Mouse (Mus musculus) hindbrain, embryonic 15.5 days (tissue): Measurements from ENCODE around the gene Kitl. TPM values are rescaled to one million over a fixed set of nuclear protein-coding genes. Genes with fewer than 3 reads are reported as not detected.

Experiments
- ATAC-seq: fragments of 200-750 bp; cut with Nextera tagmentation; 2 replicates; pipeline ENCODE4 v1.8.0; 2017; ENCODE audit warnings: low read depth, moderate number of reproducible peaks, moderate TSS enrichment; ENCODE audit not compliant: low FRiP score
- H3K27ac ChIP-seq: fragments of 300-500 bp; sonication (generic); replicated peaks from 2 replicates; pipeline ENCODE4 v1.5.1; 2015; ENCODE audit warnings: mild to moderate bottlenecking, inconsistent platforms
- H3K27me3 ChIP-seq: fragments of 300-500 bp; sonication (generic); 2 replicates; pipeline ENCODE4 v1.6.1; 2015; ENCODE audit warnings: control low read depth, inconsistent platforms
- H3K36me3 ChIP-seq: fragments of 300-500 bp; sonication (generic); 2 replicates; pipeline ENCODE4 v1.6.1; 2015; ENCODE audit warnings: control low read depth, inconsistent platforms
- H3K4me1 ChIP-seq: fragments of 300-500 bp; sonication (generic); replicated peaks from 2 replicates; pipeline ENCODE4 v1.6.1; 2015; ENCODE audit warnings: control low read depth, inconsistent platforms
- H3K4me2 ChIP-seq: fragments of 300-500 bp; sonication (generic); 2 replicates; pipeline ENCODE4 v1.6.1; 2015; ENCODE audit warnings: moderate library complexity, mild to moderate bottlenecking, inconsistent platforms
- H3K4me3 ChIP-seq: fragments of 300-500 bp; sonication (generic); 2 replicates; pipeline ENCODE4 v1.5.1; 2015; ENCODE audit warnings: mild to moderate bottlenecking, inconsistent platforms
- H3K9ac ChIP-seq: fragments of 300-500 bp; sonication (generic); 2 replicates; pipeline ENCODE4 v1.6.1; 2015; ENCODE audit warnings: inconsistent platforms
- H3K9me3 ChIP-seq: fragments of 300-500 bp; sonication (generic); 2 replicates; pipeline ENCODE4 v1.6.1; 2016; ENCODE audit warnings: control low read depth, inconsistent platforms
- WGBS: fragments of 180-500 bp; shearing (Covaris S2); methylation state at CpG from one replicate; pipeline ENCODE4 v1.1.7; 2015; 5-methylcytosine and 5-hydroxymethylcytosine counted together
- microRNA-seq: library from miRNA; unstranded; fragments of <30 nt; microRNA quantifications from one replicate; pipeline ENCODE4, GENCODE M21; 2016
- polyA plus RNA-seq: library from polyadenylated mRNA; unstranded; fragments of >200 nt; fragmentation: Nextera tagmentation; extraction: Ambion mirVana; gene quantifications from 2 replicates; pipeline ENCODE4 v1.2.1, GENCODE M21; 2015

Gene Kitl
- polyA plus RNA-seq, 1 experiment from 2014 or later, result 30.7 TPM

DNA sequence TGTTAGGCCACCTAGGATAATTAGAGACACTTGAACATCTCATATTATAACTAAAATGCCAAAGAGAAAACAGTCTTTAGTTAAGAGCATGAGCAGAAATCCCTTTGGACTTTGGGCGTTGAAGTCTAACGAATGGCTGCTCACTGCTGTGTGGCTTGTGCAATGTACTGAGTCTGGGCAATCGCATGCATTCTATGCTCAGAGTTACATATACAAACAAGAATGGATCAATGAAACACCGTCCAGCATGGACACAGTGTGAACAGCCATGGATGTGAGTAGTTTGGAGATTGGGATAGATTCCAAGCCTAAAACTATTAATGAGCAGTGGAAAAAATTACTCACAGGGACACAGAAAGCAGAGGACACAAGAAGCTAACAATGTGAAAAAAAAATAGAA, 116.2 kb downstream of the Kitl start:
- Histone ChIP-seq H3K27ac (no peak overlapping the region), H3K4me3 (no peak overlapping the region), H3K36me3 (no peaks in the 10 kb centered on the region), H3K4me1 (peaks cover 7% of the 10 kb centered on the region), H3K27me3 (no peaks in the 10 kb centered on the region), H3K4me2 (no peak overlapping the region), H3K9ac (no peak overlapping the region), H3K9me3 (no peaks in the 10 kb centered on the region)
- ATAC-seq, result no peak
- WGBS, result 70% methylated on average over 4 of the region's 4 CpGs

DNA sequence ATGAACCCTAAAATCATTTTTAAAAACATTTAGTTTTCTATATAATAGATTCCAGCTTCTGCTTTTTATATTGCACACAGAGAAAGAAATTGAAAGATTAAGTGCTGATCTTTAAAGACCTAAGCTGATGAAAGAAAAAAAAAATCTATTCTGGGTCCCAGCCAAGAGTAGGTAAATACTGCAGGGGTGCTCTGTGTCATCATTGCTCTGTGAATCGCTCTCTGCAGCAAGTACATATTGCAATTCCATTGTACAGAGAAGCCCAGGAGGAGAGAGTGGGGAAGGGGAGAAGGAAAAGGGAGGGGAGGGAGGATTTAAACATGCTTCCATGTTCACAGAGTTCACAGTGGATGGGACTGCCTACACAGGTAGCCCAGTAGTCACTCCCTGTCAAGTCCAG, 116.9 kb downstream of the Kitl start:
- no peaks in the 10 kb centered on the region for H3K36me3 ChIP-seq
- no peak overlapping the region for H3K4me2 ChIP-seq
- H3K27me3 ChIP-seq, result no peaks in the 10 kb centered on the region
- peaks cover 7% of the 10 kb centered on the region for H3K4me1 ChIP-seq
- H3K27ac ChIP-seq, result no peak overlapping the region
- no peak for ATAC-seq
- 46% methylated on average over 1 of the region's 1 CpGs for WGBS
- H3K4me3 ChIP-seq, result no peak overlapping the region
- no peaks in the 10 kb centered on the region for H3K9me3 ChIP-seq
- no peak overlapping the region for H3K9ac ChIP-seq

DNA sequence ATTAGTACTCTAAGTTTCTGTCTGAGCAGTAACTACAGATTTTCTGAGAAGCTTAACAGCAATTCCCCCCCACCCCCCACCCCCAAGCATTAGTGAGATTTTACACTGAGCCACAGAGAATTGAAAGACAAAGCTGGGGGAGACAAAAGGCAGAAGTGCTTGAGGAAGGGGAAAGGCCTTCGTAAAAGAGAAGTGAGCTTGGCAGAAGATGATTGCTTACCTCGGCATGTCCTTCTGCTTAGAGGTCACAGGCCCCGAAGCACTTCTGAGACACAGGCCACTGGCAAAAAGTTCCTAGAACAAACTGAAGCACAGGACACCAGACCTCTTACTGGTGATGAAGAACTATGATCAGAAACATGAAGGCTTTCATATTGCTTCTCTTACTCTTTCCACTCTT, 123.1 kb downstream of the Kitl start:
- Histone ChIP-seq H3K9ac (no peak overlapping the region), H3K27ac (no peak overlapping the region), H3K27me3 (no peaks in the 10 kb centered on the region), H3K4me2 (no peak overlapping the region), H3K4me1 (no peaks in the 10 kb centered on the region), H3K4me3 (no peak overlapping the region), H3K9me3 (no peaks in the 10 kb centered on the region), H3K36me3 (no peaks in the 10 kb centered on the region)
- WGBS, result 72% methylated on average over 3 of the region's 3 CpGs
- no peak for ATAC-seq

DNA sequence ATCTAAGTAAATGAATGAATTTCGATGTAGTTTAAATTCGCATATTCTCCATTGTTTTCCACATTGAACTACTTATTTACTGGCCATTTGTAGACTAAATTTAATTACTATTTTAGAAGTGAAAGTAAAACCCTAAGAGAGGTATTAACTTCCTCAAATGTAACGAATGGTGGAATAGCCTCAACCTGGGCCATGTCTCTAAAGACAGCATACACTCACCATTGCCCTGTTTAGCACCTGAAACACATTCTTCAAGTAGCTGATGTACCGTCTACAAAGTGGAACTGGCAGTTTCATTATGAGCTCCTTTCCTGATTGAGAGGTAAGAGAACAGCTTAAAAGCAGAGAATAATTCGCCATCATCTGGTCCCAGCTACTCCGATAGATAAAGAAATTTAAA, 132.7 kb downstream of the Kitl start:
- Histone ChIP-seq H3K27me3 (no peaks in the 10 kb centered on the region), H3K4me1 (no peaks in the 10 kb centered on the region), H3K9ac (no peak overlapping the region), H3K36me3 (no peaks in the 10 kb centered on the region), H3K4me2 (no peak overlapping the region), H3K9me3 (no peaks in the 10 kb centered on the region), H3K4me3 (no peak overlapping the region), H3K27ac (no peak overlapping the region)
- no peak for ATAC-seq
- WGBS, result 92% methylated on average over 6 of the region's 6 CpGs

Small RNA genes lying within 50 kb of the gene (microRNA-seq; reads per million reads assigned to microRNA genes)
- gene Gm22918 (not detected), gene Gm25287 (not detected)
